Mouse (Mus musculus): ENCODE measurements at regions not wholly inside any gene's neighbourhood (a gene's known extent, or its start where the extent isn't known, plus 50 kb on each side); places are given as distances from the start of the nearest gene placed in this dataset.

DNA sequence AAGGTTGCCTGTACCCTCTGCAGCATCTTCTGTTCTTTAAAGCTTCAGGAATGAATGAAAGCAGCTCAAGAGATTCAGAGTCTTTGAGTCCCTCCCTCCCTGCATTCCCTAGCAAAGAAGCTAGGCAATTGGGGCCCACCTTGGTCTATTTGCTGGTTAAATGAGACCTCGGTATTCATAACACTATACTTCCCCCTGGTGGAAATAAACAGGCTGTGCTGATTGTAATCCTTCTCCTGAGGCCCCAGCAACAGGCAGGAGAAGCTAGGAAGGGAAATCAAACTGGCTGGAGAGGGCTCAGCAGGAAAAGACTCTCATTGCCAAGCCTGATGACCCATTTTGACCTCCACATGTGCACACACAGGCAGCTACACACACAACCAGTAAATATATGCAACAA is 137.1 kb downstream of the Sh3bp4 start:
- TF ChIP-seq POLR2A (IDR thresholded peaks at IDR 0.05; ENCODE audit: extremely low read depth, insufficient read depth, low read length): no peak
- no peak for TF ChIP-seq CTCF (IDR thresholded peaks at IDR 0.05; ENCODE audit: low read depth, low read length)
- H3K9ac ChIP-seq (ENCODE audit: low read depth, low read length): no peak overlapping the region

DNA sequence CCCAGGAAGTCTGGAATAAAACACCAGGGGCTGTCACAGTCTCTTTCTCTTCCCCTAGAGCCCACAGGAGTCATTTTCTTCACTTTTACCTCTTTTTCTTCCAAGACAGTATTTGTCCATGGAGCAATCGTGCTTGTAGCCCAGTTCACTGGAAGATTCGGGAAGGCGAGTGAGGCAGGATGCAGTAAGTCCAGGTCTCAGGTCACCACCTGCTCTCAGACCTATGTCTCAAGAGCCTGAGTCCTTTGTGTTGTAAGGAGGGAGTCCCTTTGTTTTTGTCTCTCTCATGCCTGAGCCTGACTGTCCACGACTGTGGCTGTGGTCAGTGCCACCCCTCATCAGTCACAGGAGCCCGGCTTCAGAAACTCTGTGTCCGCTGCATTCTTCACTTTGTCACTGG is 140.9 kb downstream of the Sh3bp4 start:
- Histone ChIP-seq H3K4me1 (ENCODE audit: control insufficient read depth, insufficient read depth, low read length) (no peaks in the 10 kb centered on the region), H3K36me3 (ENCODE audit: control insufficient read depth, insufficient read depth, low read length) (no peaks in the 10 kb centered on the region), H3K27ac (replicated peaks; ENCODE audit: insufficient read depth, low read depth, low read length) (no peak overlapping the region), H3K4me3 (ENCODE audit: insufficient read depth, low read depth, low read length) (no peak overlapping the region), H3K9ac (ENCODE audit: low read depth, low read length) (no peak overlapping the region), H3K27me3 (ENCODE audit: control insufficient read depth, insufficient read depth, low read length) (no peaks in the 10 kb centered on the region), H3K79me2 (ENCODE audit: control insufficient read depth, insufficient read depth, low read length) (no peaks in the 10 kb centered on the region)
- TF ChIP-seq CTCF (IDR thresholded peaks at IDR 0.05; ENCODE audit: low read depth, low read length) (no peak), POLR2A (IDR thresholded peaks at IDR 0.05; ENCODE audit: extremely low read depth, insufficient read depth, low read length) (no peak)
- WGBS: 87% methylated on average over 6 of the region's 6 CpGs
- DNase-seq (ENCODE audit: extremely low read depth, low read depth, low spot score): no peak

More for the DNA sequence above, 137.1 kb downstream of the Sh3bp4 start:
- Histone ChIP-seq H3K4me3 (ENCODE audit: insufficient read depth, low read depth, low read length) (no peak overlapping the region), H3K36me3 (ENCODE audit: control insufficient read depth, insufficient read depth, low read length) (no peaks in the 10 kb centered on the region), H3K79me2 (ENCODE audit: control insufficient read depth, insufficient read depth, low read length) (no peaks in the 10 kb centered on the region), H3K4me1 (ENCODE audit: control insufficient read depth, insufficient read depth, low read length) (no peaks in the 10 kb centered on the region), H3K27me3 (ENCODE audit: control insufficient read depth, insufficient read depth, low read length) (no peaks in the 10 kb centered on the region; the same call in 1 of the 2 replicates), H3K27ac (replicated peaks; ENCODE audit: insufficient read depth, low read depth, low read length) (no peak overlapping the region)
- DNase-seq (ENCODE audit: extremely low read depth, low read depth, low spot score): no peak
- WGBS: 4% methylated on average over 1 of the region's 1 CpGs

DNA sequence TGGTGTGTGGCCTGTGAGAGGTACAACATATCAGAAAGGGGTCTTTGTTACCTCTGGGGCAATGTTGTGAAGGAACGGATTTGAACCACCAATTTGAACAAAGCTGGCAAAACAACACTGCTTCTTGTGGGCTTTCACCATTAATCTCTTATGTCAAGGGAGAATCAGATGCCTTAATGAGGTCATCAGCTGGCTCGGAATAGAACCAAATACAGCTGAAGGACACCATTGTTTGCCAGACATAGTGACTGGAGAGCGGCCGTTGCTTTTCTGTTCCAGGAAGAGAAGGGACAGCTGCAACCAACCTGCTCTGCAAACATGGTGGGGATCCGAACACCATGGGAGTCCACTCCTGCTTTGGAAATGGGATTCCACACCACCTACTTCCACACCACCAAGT is 158.2 kb downstream of the Sh3bp4 start:
- 69% methylated on average over 5 of the region's 5 CpGs for WGBS
- no peak overlapping the region for H3K27ac ChIP-seq (replicated peaks; ENCODE audit: insufficient read depth, low read depth, low read length)
- no peaks in the 10 kb centered on the region for H3K4me1 ChIP-seq (ENCODE audit: control insufficient read depth, insufficient read depth, low read length)
- H3K36me3 ChIP-seq (ENCODE audit: control insufficient read depth, insufficient read depth, low read length): no peaks in the 10 kb centered on the region
- TF ChIP-seq POLR2A (IDR thresholded peaks at IDR 0.05; ENCODE audit: extremely low read depth, insufficient read depth, low read length) (no peak), CTCF (IDR thresholded peaks at IDR 0.05; ENCODE audit: low read depth, low read length) (no peak)
- DNase-seq (ENCODE audit: extremely low read depth, low read depth, low spot score): no peak
- no peak overlapping the region for H3K9ac ChIP-seq (ENCODE audit: low read depth, low read length)
- no peaks in the 10 kb centered on the region for H3K79me2 ChIP-seq (ENCODE audit: control insufficient read depth, insufficient read depth, low read length)
- H3K27me3 ChIP-seq (ENCODE audit: control insufficient read depth, insufficient read depth, low read length): no peaks in the 10 kb centered on the region
- H3K4me3 ChIP-seq (ENCODE audit: insufficient read depth, low read depth, low read length): no peak overlapping the region

GRCm38 (mm10) chr1:89231756-89232155 is 161.5 kb downstream of the Sh3bp4 start:
- TF ChIP-seq POLR2A (IDR thresholded peaks at IDR 0.05; ENCODE audit: extremely low read depth, insufficient read depth, low read length) (no peak), CTCF (IDR thresholded peaks at IDR 0.05; ENCODE audit: low read depth, low read length) (no peak)
- Histone ChIP-seq H3K4me3 (ENCODE audit: insufficient read depth, low read depth, low read length) (no peak overlapping the region), H3K4me1 (ENCODE audit: control insufficient read depth, insufficient read depth, low read length) (no peaks in the 10 kb centered on the region), H3K9ac (ENCODE audit: low read depth, low read length) (no peak overlapping the region), H3K79me2 (ENCODE audit: control insufficient read depth, insufficient read depth, low read length) (no peaks in the 10 kb centered on the region), H3K27ac (replicated peaks; ENCODE audit: insufficient read depth, low read depth, low read length) (no peak overlapping the region), H3K27me3 (ENCODE audit: control insufficient read depth, insufficient read depth, low read length) (no peaks in the 10 kb centered on the region), H3K36me3 (ENCODE audit: control insufficient read depth, insufficient read depth, low read length) (no peaks in the 10 kb centered on the region)
- DNase-seq (ENCODE audit: extremely low read depth, low read depth, low spot score): no peak
- 92% methylated on average over 6 of the region's 6 CpGs for WGBS

DNA sequence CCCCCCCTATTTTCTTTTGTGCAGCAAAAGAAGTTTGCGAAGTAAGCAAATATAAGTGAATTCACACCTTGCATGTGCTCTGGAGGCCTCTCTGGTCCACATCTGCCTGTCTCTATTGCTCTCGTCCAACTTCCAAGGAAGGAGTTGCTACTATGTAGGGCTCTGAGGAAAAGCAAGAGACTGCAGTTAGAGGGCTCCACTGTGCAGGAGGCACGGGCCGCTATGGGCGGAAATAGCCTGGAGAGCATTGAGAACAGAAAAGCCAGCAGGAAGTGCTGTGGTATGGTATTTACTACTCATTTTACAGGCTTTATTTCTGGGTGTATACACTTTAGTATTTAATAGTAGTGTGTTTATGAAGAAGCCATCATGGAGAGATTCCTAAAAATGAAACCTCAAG is 162.2 kb downstream of the Sh3bp4 start:
- DNase-seq (ENCODE audit: extremely low read depth, low read depth, low spot score): no peak
- Histone ChIP-seq H3K79me2 (ENCODE audit: control insufficient read depth, insufficient read depth, low read length) (no peaks in the 10 kb centered on the region), H3K36me3 (ENCODE audit: control insufficient read depth, insufficient read depth, low read length) (no peaks in the 10 kb centered on the region), H3K9ac (ENCODE audit: low read depth, low read length) (no peak overlapping the region), H3K27me3 (ENCODE audit: control insufficient read depth, insufficient read depth, low read length) (no peaks in the 10 kb centered on the region), H3K27ac (replicated peaks; ENCODE audit: insufficient read depth, low read depth, low read length) (no peak overlapping the region), H3K4me1 (ENCODE audit: control insufficient read depth, insufficient read depth, low read length) (no peaks in the 10 kb centered on the region), H3K4me3 (ENCODE audit: insufficient read depth, low read depth, low read length) (no peak overlapping the region)
- TF ChIP-seq POLR2A (IDR thresholded peaks at IDR 0.05; ENCODE audit: extremely low read depth, insufficient read depth, low read length) (no peak), CTCF (IDR thresholded peaks at IDR 0.05; ENCODE audit: low read depth, low read length) (no peak)
- WGBS: 63% methylated on average over 5 of the region's 5 CpGs

GRCm38 (mm10) chr1:89234895-89235294 is 164.7 kb downstream of the Sh3bp4 start:
- H3K4me3 ChIP-seq (ENCODE audit: insufficient read depth, low read depth, low read length): no peak overlapping the region
- WGBS: 57% methylated on average over 8 of the region's 8 CpGs
- H3K27me3 ChIP-seq (ENCODE audit: control insufficient read depth, insufficient read depth, low read length): no peaks in the 10 kb centered on the region
- H3K79me2 ChIP-seq (ENCODE audit: control insufficient read depth, insufficient read depth, low read length): no peaks in the 10 kb centered on the region
- no peak for DNase-seq (ENCODE audit: extremely low read depth, low read depth, low spot score)
- TF ChIP-seq POLR2A (IDR thresholded peaks at IDR 0.05; ENCODE audit: extremely low read depth, insufficient read depth, low read length) (no peak), CTCF (IDR thresholded peaks at IDR 0.05; ENCODE audit: low read depth, low read length) (no peak)
- H3K27ac ChIP-seq (replicated peaks; ENCODE audit: insufficient read depth, low read depth, low read length): no peak overlapping the region
- H3K4me1 ChIP-seq (ENCODE audit: control insufficient read depth, insufficient read depth, low read length): no peaks in the 10 kb centered on the region
- H3K9ac ChIP-seq (ENCODE audit: low read depth, low read length): no peak overlapping the region
- H3K36me3 ChIP-seq (ENCODE audit: control insufficient read depth, insufficient read depth, low read length): no peaks in the 10 kb centered on the region
